Mouse (Mus musculus): Measurements from ENCODE around the gene Cbx1. TPM values are rescaled to one million over a fixed set of nuclear protein-coding genes. Genes with fewer than 3 reads are reported as not detected.
A peak's percentile ranks its signal among the peaks of the same experiment; 100 is the strongest.

Cbx1 gene
- polyA plus RNA-seq, 1 experiment = not detected

- TF ChIP-seq POLR2A (IDR thresholded peaks at IDR 0.05; ENCODE audit: insufficient read depth, low read depth, low read length) (no peak), CTCF (IDR thresholded peaks at IDR 0.05; ENCODE audit: insufficient read depth, low read depth, low read length) (no peak)
- 59% methylated on average over 5 of the region's 5 CpGs for WGBS
These were observed 28.1 kb downstream of the Cbx1 start for GRCm38 (mm10) chr11:96816979-96817378.

GRCm38 (mm10) chr11:96818128-96818710, 29.3 kb downstream of the Cbx1 start:
- H3K4me3 ChIP-seq (ENCODE audit: insufficient read depth, low read depth, low read length) = no peak overlapping the region
- no peak overlapping the region for H3K27ac ChIP-seq (ENCODE audit: insufficient read depth, low read depth, low read length)
- 70% methylated on average over 8 of the region's 8 CpGs for WGBS
- TF ChIP-seq POLR2A (IDR thresholded peaks at IDR 0.05; ENCODE audit: insufficient read depth, low read depth, low read length) (no peak), CTCF (IDR thresholded peaks at IDR 0.05; ENCODE audit: insufficient read depth, low read depth, low read length) (no peak)
- peaks cover 28% of the 10 kb centered on the region for H3K4me1 ChIP-seq (ENCODE audit: control insufficient read depth, insufficient read depth, low read length)

More at GRCm38 (mm10) chr11:96816979-96817378, 28.1 kb downstream of the Cbx1 start:
- Histone ChIP-seq H3K4me3 (ENCODE audit: insufficient read depth, low read depth, low read length) (no peak overlapping the region), H3K27ac (ENCODE audit: insufficient read depth, low read depth, low read length) (no peak overlapping the region), H3K4me1 (ENCODE audit: control insufficient read depth, insufficient read depth, low read length) (peaks cover 22% of the 10 kb centered on the region)

DNA sequence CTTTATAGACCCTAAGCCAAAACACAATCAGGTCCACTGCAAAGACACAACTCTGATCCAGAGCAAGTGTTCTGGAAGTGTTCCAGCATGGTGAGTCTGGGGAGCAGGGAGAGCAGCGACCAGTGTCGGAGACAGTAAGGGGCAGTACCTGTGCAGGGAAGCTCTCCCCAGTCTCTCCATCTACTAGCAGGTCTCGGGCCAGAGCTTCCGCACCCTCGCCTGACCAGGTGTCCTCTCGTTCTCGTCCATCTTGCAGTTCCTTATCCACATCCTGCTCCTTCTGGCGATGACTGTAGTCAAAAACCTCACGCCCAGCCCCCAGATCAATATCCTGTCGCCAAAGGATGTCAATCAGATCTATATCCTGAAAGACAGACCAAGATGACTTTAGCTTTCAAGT, 33.0 kb downstream of the Cbx1 start:
- no peak overlapping the region for H3K27ac ChIP-seq (ENCODE audit: insufficient read depth, low read depth, low read length)
- WGBS = 90% methylated on average over 10 of the region's 10 CpGs
- H3K4me3 ChIP-seq (ENCODE audit: insufficient read depth, low read depth, low read length) = no peak overlapping the region
- H3K4me1 ChIP-seq (ENCODE audit: control insufficient read depth, insufficient read depth, low read length) = peaks cover 49% of the 10 kb centered on the region
- no peak for TF ChIP-seq CTCF (IDR thresholded peaks at IDR 0.05; ENCODE audit: insufficient read depth, low read depth, low read length)
- no peak for TF ChIP-seq POLR2A (IDR thresholded peaks at IDR 0.05; ENCODE audit: insufficient read depth, low read depth, low read length)

DNA sequence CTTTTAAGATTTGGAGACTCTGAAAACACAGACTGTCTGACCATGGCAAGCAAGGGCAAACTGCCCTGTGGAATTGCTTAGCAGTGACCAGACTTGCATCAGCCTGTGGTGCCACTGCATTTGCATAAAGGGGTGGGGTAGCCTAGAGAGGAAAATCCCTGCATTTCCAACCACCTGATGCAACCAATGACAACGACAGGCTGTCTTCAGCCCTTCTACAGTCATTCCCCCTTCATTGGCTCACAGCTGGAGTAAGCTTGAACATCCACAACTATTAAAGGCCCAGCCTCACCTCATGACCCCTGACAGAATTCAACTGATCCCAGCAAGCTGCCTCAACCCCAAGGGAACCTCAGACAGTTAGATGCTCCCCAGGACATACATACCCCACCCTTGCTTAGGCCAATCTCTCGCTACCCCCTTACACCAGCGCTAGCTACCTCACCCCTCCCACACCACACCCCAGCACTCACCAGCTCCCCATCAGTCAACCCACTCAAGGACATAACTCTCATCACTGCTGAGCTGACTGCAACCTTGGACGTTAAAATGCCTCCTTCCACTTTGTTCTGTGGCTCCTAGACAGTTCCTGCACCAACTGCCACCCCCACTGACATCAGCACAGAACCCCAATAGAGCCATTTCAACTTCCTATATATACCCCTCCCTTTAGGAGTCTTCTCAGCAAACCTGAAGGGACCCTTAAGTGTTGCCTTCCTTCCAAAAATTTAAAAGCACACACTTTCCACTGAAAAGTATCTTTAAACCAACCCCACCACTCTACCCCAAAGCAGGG, 33.9 kb downstream of the Cbx1 start:
- 26% methylated on average over 4 of the region's 4 CpGs for WGBS
- Histone ChIP-seq H3K4me3 (ENCODE audit: insufficient read depth, low read depth, low read length) (peak overlapping the region; percentile 59), H3K4me1 (ENCODE audit: control insufficient read depth, insufficient read depth, low read length) (peaks cover 54% of the 10 kb centered on the region), H3K27ac (ENCODE audit: insufficient read depth, low read depth, low read length) (no peak overlapping the region)
- no peak for TF ChIP-seq CTCF (IDR thresholded peaks at IDR 0.05; ENCODE audit: insufficient read depth, low read depth, low read length)
- no peak for TF ChIP-seq POLR2A (IDR thresholded peaks at IDR 0.05; ENCODE audit: insufficient read depth, low read depth, low read length)

- peak overlapping the region; percentile 42; the same call in 1 of the 2 replicates for H3K27ac ChIP-seq (ENCODE audit: insufficient read depth, low read depth, low read length)
- H3K4me1 ChIP-seq (ENCODE audit: control insufficient read depth, insufficient read depth, low read length) = peaks cover 49% of the 10 kb centered on the region
- peak overlapping the region; percentile 59 for H3K4me3 ChIP-seq (ENCODE audit: insufficient read depth, low read depth, low read length)
- 5% methylated on average over 13 of the region's 13 CpGs for WGBS
- no peak for TF ChIP-seq POLR2A (IDR thresholded peaks at IDR 0.05; ENCODE audit: insufficient read depth, low read depth, low read length)
- TF ChIP-seq CTCF (IDR thresholded peaks at IDR 0.05; ENCODE audit: insufficient read depth, low read depth, low read length) = no peak
These were observed 34.5 kb downstream of the Cbx1 start for GRCm38 (mm10) chr11:96823471-96823837.

- Histone ChIP-seq H3K27ac (ENCODE audit: insufficient read depth, low read depth, low read length) (peak overlapping the region; percentile 93), H3K4me3 (ENCODE audit: insufficient read depth, low read depth, low read length) (peak overlapping the region; percentile 59), H3K4me1 (ENCODE audit: control insufficient read depth, insufficient read depth, low read length) (peaks cover 42% of the 10 kb centered on the region)
- under 1% methylated on average over 26 of the region's 26 CpGs for WGBS
- TF ChIP-seq POLR2A (IDR thresholded peaks at IDR 0.05; ENCODE audit: insufficient read depth, low read depth, low read length) = no peak
- TF ChIP-seq CTCF (IDR thresholded peaks at IDR 0.05; ENCODE audit: insufficient read depth, low read depth, low read length) = no peak
These were observed 35.2 kb downstream of the Cbx1 start for GRCm38 (mm10) chr11:96823880-96824782.

DNA sequence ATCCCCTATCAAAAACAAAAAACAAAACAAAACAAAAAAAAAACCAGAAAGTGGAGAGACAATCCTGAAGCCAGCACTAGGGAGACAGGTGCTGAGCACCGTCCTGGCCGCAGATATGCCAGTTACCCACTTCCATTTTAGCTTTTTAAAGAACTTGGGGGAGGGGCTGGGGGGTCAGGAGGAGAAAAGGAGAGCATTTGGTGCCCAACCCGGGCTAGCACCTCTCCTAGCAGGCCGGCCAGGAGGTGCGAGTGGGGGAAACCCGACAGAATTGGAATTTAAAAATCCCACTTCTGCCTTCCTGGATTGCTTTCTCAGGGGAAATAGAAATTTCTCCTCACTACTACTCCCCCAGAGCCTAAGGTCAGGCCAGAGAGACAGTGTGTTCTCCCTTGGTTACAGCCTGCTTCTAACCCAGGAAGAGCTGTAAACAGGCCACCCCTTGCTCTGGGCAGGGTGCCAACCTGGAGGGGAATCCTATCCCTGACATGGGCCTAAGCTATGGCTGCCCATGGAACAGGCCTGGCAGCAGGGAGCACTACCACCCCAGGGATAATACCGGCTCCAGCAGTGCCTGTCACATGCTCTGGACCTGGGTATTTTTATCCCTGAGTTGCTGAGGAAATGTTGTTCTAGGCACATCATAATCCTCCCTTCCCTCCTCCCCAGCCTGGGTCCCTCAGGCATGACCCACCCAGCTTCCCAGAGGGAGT, 36.0 kb downstream of the Cbx1 start:
- 19% methylated on average over 7 of the region's 7 CpGs for WGBS
- no peak for TF ChIP-seq POLR2A (IDR thresholded peaks at IDR 0.05; ENCODE audit: insufficient read depth, low read depth, low read length)
- TF ChIP-seq CTCF (IDR thresholded peaks at IDR 0.05; ENCODE audit: insufficient read depth, low read depth, low read length) = no peak
- Histone ChIP-seq H3K4me3 (ENCODE audit: insufficient read depth, low read depth, low read length) (no peak overlapping the region), H3K27ac (ENCODE audit: insufficient read depth, low read depth, low read length) (peak overlapping the region; percentile 93), H3K4me1 (ENCODE audit: control insufficient read depth, insufficient read depth, low read length) (peaks cover 38% of the 10 kb centered on the region)

DNA sequence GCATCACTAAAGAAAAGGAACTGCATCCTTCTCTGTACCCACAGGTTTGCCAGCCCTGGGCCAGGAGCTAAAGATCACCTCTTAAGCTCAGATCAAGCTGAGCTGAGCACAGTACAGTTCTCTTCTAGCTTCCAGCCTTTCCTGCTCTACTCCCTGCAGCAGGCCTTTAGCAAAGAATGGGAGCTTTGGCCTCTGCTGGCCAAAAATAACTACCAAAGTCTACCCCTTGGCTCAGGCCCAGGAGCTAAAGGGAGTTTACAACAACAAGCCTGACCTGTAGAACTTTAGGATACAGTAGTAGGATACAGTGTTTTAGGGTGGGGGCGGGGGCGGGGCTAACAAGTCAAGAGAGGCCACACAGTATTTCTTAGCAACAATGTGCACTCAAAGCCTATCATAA, 37.6 kb downstream of the Cbx1 start:
- 75% methylated on average over 2 of the region's 2 CpGs for WGBS
- TF ChIP-seq POLR2A (IDR thresholded peaks at IDR 0.05; ENCODE audit: insufficient read depth, low read depth, low read length) (no peak), CTCF (IDR thresholded peaks at IDR 0.05; ENCODE audit: insufficient read depth, low read depth, low read length) (no peak)
- Histone ChIP-seq H3K4me3 (ENCODE audit: insufficient read depth, low read depth, low read length) (no peak overlapping the region), H3K27ac (ENCODE audit: insufficient read depth, low read depth, low read length) (no peak overlapping the region), H3K4me1 (ENCODE audit: control insufficient read depth, insufficient read depth, low read length) (peaks cover 36% of the 10 kb centered on the region)
